Mouse (Mus musculus) megakaryocyte, embryonic 14.5 days (primary cell): Measurements from ENCODE around the gene Klhdc4. TPM values are rescaled to one million over a fixed set of nuclear protein-coding genes. Genes with fewer than 3 reads are reported as not detected.
A peak's percentile ranks its signal among the peaks of the same experiment; 100 is the strongest.

ENCODE experiments used
- H3K27me3 ChIP-seq: replicated peaks from 2 replicates; pipeline ENCODE3; 2012; ENCODE audit warnings: inconsistent platforms
- H3K36me3 ChIP-seq: replicated peaks from 2 replicates; pipeline ENCODE3; 2012; ENCODE audit warnings: low read length, inconsistent platforms, mixed read lengths
- H3K4me1 ChIP-seq: 2 replicates; pipeline ENCODE4 v1.6.1; 2012; ENCODE audit warnings: inconsistent platforms
- H3K4me3 ChIP-seq: replicated peaks from 2 replicates; pipeline ENCODE3; 2012; ENCODE audit warnings: moderate library complexity, mild to moderate bottlenecking, inconsistent platforms
- H3K9me3 ChIP-seq: 2 replicates; pipeline ENCODE4 v1.6.1; 2012; ENCODE audit warnings: inconsistent platforms
- FLI1 ChIP-seq: IDR thresholded peaks from 2 replicates; pipeline ENCODE4 v1.6.1; 2012; ENCODE audit warnings: low read length, inconsistent platforms, mixed read lengths
- GATA1 ChIP-seq: IDR thresholded peaks from 3 replicates; pipeline ENCODE4 v1.6.1; 2012; ENCODE audit warnings: mixed read lengths, low read length, inconsistent platforms, borderline replicate concordance
- polyA plus RNA-seq: library from polyadenylated mRNA; stranded (reverse); fragments of >175 nt; gene quantifications from 2 replicates; pipeline ENCODE4 v1.2.3, GENCODE M21; 2012; ENCODE audit warnings: low replicate concordance; ENCODE audit not compliant: insufficient read depth

Gene Klhdc4
- polyA plus RNA-seq, 1 experiment: 37.8 TPM

DNA sequence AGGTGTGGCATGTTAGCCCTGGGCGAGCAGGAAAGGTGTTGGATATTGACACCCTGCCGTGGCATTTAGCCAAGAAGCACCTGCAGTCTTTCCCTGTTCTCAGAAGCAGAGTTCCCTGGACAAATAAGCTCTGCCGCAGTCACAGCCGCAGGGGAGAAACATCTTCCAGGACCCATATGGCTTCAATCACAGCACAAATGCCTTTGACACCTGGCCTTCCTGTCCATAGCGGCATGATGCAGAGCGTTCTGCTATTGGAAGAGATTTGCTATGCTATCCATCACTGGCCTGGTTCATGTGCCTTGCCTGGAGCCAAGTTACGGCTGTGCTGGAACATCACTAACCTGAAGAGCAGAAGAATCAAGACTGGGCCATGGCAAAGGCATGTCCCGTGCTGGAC is 36.0 kb upstream of the Klhdc4 start:
- H3K4me3 ChIP-seq: no peak overlapping the region
- no peaks in the 10 kb centered on the region for H3K9me3 ChIP-seq
- H3K27me3 ChIP-seq: peaks cover 14% of the 10 kb centered on the region
- H3K36me3 ChIP-seq: no peaks in the 10 kb centered on the region
- peaks cover 45% of the 10 kb centered on the region for H3K4me1 ChIP-seq
- TF ChIP-seq FLI1: no peak
- no peak for TF ChIP-seq GATA1

DNA sequence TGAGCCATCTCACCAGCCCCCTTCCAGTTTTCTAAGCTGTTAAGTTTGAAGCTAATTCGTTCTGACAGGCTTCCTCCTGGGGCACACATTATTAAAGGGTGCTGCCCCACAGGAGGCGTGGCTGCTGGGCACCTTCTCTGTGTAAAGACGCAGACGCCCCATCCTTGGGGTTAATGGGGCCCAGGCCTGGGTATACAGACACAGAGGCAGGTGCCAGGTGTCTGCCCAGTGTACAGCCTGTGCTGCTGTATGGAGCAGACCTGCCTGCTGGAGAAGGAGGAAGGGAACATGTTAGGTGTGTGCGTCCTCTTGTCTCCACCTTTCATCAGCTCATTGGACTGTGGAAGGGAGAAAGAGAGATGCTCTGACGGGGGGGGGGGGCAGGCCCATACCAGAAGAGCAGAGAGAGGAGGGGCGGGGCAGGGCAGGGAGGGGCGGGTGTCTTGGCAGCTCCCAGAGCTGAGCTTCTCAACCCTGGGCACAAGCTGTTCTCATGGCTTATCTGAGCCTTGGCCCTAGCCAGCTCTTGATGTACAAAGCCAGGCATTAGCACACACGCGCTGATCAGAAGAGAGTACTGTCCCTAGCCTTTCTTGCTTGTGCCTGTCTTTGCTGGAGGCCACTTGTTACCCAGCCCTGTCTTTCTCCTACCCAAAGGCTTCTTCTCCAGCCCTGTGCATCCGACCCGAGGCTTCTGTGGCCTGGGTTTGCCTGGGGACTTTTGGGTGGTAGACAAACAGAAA is 32.6 kb upstream of the Klhdc4 start:
- TF ChIP-seq GATA1 (no peak), FLI1 (no peak)
- no peaks in the 10 kb centered on the region for H3K36me3 ChIP-seq
- H3K27me3 ChIP-seq: peaks cover 17% of the 10 kb centered on the region
- peaks cover 39% of the 10 kb centered on the region for H3K4me1 ChIP-seq
- no peaks in the 10 kb centered on the region for H3K9me3 ChIP-seq
- peak overlapping the region; percentile 84 for H3K4me3 ChIP-seq

DNA sequence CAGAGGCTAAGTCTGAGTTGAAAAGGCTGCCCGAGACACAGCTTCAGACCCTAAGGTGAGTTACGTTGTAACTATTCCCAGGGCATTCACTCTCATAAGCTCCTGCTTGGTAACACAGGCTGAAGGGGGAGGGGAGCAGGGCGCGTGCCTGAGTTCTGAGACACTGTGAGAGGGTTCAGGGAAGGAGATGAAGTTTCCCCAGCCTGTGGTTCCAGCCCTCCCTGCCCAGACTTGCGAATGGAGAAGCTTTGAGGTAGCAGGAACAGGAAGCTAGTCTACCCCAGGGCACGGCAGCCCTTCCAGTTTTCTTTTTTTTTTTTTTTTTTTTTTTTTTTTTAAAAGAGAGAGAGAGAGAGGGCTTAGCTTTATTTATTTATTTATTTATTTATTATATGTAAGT is 31.9 kb upstream of the Klhdc4 start:
- H3K4me3 ChIP-seq: peak overlapping the region; percentile 72
- H3K9me3 ChIP-seq: no peaks in the 10 kb centered on the region
- TF ChIP-seq FLI1: no peak
- TF ChIP-seq GATA1: no peak
- no peaks in the 10 kb centered on the region for H3K36me3 ChIP-seq
- peaks cover 18% of the 10 kb centered on the region for H3K27me3 ChIP-seq
- peaks cover 32% of the 10 kb centered on the region for H3K4me1 ChIP-seq

DNA sequence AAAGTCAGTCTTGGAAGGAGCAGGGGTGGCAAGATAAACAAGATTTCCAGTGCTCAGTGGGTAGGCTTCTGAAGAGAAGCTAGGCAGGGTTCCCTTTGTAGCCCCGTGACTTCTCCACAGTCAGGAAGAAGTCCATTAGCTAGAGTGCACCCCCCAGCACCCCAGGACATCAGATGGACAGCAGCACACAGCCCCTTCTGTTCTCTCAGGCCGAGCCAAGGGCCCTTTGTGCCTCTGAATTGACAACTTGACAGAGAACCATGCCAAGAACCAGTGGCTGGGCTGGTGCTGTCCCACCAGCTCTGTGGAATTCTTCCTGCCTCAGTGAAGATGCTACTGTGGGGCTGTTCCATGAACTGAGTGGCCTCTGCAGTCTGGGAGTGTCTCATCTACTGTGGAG is 28.4 kb upstream of the Klhdc4 start:
- Histone ChIP-seq H3K9me3 (peaks cover 18% of the 10 kb centered on the region), H3K36me3 (peaks cover 13% of the 10 kb centered on the region), H3K27me3 (peaks cover 14% of the 10 kb centered on the region), H3K4me3 (no peak overlapping the region), H3K4me1 (peaks cover 34% of the 10 kb centered on the region)
- TF ChIP-seq FLI1: no peak
- no peak for TF ChIP-seq GATA1

DNA sequence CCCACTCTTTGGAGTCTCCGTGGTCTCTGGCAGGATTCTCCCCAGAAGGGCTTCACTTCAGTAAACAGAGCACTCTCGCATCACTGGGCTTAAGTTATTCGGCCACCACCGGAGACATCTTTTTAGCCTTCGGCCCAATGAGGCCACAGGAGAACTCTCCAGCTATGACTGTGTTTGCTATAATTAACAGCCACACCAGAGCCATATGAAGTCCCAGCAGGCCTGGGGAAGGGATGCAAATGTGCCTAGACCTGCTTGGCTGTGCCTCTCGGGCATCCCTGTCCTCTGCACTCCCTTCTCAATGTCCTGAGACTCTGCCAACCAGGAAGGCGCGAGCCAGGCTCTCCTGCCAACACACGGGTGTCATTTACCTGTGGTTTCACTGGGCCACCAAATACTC is 28.0 kb upstream of the Klhdc4 start:
- Histone ChIP-seq H3K4me3 (no peak overlapping the region), H3K4me1 (peaks cover 34% of the 10 kb centered on the region), H3K27me3 (peaks cover 12% of the 10 kb centered on the region), H3K36me3 (peaks cover 13% of the 10 kb centered on the region), H3K9me3 (peaks cover 18% of the 10 kb centered on the region)
- TF ChIP-seq GATA1 (no peak), FLI1 (no peak)

DNA sequence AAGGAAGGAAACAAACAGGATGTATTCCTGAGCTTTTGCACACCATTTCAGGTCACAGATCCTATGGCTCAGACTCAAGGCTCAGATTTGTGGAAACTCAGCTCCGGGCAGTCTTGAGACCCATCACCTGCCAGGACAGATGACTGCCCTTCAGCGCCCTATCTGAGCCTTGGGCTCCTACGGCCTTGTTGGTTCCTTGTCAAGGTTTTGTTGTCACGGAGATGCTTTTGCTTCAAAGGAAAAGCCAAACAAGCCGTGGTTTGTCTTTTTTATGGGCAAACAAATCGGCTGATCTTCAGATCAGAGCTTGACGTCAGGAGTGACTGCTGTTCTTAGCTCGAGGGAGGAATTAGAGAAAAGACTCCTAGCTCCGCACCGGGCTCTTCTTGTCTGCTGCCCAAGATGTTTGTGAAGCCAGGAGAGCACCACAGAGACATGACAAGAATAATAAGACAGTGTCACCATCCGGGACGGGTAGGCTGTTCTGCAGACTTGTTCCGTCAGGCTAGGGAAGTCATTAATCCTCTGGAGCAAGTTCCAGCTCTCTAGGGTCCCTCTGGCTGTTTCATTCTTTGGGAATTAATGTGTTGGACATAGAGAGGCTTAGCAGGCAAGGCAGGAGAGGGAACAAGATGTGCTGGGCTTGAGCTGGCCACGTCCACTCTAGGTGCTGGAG is 26.8 kb upstream of the Klhdc4 start:
- Histone ChIP-seq H3K4me3 (no peak overlapping the region), H3K4me1 (peaks cover 34% of the 10 kb centered on the region), H3K27me3 (peaks cover 12% of the 10 kb centered on the region), H3K36me3 (peaks cover 13% of the 10 kb centered on the region), H3K9me3 (peaks cover 18% of the 10 kb centered on the region)
- TF ChIP-seq GATA1 (no peak), FLI1 (no peak)

DNA sequence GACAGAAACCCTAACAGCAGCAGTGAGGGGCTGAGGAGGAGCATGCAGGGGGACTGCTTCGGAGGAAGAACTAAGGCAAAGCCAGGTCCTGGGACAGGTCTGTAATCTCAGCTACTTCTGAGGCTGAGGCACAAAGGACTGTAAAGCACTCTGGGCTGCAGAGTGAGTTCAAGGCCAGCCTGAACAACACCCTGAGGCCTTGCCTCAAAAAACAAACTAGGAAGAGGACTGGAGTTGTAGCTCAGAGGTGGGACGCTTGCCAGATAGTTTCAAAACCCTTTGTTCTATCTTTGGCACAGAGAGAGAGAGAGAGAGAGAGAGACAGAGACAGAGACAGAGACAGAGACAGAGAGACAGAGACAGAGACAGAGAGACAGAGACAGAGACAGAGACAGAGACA is 24.2 kb upstream of the Klhdc4 start:
- TF ChIP-seq FLI1 (no peak), GATA1 (no peak)
- Histone ChIP-seq H3K27me3 (peaks cover 12% of the 10 kb centered on the region), H3K36me3 (peaks cover 13% of the 10 kb centered on the region), H3K4me1 (peaks cover 52% of the 10 kb centered on the region), H3K4me3 (no peak overlapping the region), H3K9me3 (peaks cover 18% of the 10 kb centered on the region)

DNA sequence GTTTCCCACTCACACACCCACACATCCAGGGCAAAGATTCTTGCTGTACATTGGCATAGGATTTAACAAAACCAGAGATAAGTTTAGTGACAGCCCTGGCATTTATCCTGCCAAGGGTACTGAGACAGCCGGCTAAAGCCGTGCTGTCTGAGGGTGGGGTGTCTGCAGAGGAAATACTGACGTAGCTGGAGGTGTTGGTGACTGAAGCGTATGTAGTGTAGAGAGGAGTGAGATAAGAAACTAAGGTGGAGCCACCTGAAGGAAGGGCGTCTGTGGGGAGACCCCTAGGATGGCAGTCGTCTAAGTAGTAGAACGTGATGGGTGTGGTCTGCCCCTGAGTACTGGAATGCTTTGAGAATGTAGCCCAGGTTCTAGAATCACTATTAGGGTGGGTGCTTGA is 23.1 kb upstream of the Klhdc4 start:
- Histone ChIP-seq H3K4me3 (no peak overlapping the region), H3K27me3 (peaks cover 6% of the 10 kb centered on the region), H3K4me1 (peaks cover 50% of the 10 kb centered on the region), H3K9me3 (peaks cover 18% of the 10 kb centered on the region), H3K36me3 (peaks cover 13% of the 10 kb centered on the region)
- TF ChIP-seq GATA1: no peak
- TF ChIP-seq FLI1: no peak

DNA sequence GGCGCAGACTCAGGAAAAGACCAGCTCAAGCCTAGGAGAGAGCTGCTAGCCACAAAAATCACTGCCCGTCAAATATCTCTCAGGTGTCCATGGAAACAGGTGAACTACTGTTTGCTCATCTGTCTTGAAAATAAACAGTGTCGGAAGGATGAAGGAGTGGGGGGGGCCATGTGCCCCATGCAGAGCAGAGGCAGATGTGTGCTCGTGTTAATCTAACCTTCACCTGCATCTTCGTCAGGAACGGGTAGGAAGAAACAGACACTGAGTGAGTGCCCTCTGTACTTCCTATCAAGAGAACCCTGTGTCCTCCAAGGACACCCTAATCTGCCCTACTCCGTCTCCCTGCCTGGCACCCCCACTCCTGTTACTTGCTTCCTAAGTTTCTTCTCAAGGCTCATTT is 22.3 kb upstream of the Klhdc4 start:
- Histone ChIP-seq H3K36me3 (peaks cover 13% of the 10 kb centered on the region), H3K4me3 (no peak overlapping the region), H3K4me1 (peaks cover 48% of the 10 kb centered on the region), H3K27me3 (peaks cover 4% of the 10 kb centered on the region), H3K9me3 (peaks cover 18% of the 10 kb centered on the region)
- no peak for TF ChIP-seq GATA1
- no peak for TF ChIP-seq FLI1

DNA sequence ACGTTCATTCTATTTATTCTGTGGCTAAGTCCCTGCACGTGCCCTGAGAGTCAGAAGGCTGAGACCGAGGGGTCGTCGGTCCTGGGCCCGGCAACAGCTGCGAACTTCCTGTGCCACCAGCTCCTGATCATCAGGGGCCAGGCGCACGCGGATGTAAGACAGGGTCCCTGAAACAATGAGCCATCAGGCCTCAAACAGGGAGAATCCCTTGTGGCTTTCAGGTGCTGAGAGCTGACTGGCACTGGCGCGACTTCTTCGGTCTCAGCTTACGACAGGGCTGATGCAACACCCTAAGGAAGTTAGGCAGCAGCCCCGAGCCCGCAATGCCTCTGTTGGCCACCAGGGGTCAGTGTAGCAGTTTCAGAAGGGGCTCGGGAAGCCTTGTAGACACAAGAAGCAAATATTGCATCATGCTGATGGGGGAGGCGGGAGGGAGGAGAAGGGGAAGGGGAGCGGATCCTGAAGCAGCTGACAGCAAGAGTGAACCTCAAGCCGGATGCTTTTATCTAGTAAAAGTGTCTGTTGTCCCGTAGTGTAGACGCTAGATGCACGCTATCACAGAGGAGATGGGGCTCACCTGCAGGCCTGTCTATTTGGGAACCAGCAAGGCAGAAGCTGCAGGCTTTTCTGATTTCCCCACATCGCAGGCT is 21.6 kb upstream of the Klhdc4 start:
- Histone ChIP-seq H3K27me3 (peaks cover 8% of the 10 kb centered on the region), H3K4me1 (peaks cover 51% of the 10 kb centered on the region), H3K4me3 (peak overlapping the region; percentile 90), H3K9me3 (peaks cover 17% of the 10 kb centered on the region), H3K36me3 (peaks cover 13% of the 10 kb centered on the region)
- TF ChIP-seq GATA1: no peak
- no peak for TF ChIP-seq FLI1
